Mouse (Mus musculus) thymus, adult 2 months (tissue): ENCODE measurements around the gene Tbx15.

ENCODE experiments used
- CTCF ChIP-seq: fragments of 200-500 bp; IDR thresholded peaks from 2 replicates; pipeline ENCODE4 v1.5.1; 2012; ENCODE audit warnings: mild to moderate bottlenecking, control low read depth, low read length, moderate library complexity, borderline replicate concordance; ENCODE audit not compliant: control insufficient read depth, poor library complexity, insufficient read depth; ENCODE audit errors: extremely low read depth
- POLR2A ChIP-seq: fragments of 200-500 bp; IDR thresholded peaks from 2 replicates; pipeline ENCODE4 v1.6.1; 2012; ENCODE audit warnings: mild to moderate bottlenecking, low read length, control low read depth, moderate library complexity; ENCODE audit not compliant: control insufficient read depth, poor library complexity, insufficient read depth; ENCODE audit errors: extremely low read depth

DNA sequence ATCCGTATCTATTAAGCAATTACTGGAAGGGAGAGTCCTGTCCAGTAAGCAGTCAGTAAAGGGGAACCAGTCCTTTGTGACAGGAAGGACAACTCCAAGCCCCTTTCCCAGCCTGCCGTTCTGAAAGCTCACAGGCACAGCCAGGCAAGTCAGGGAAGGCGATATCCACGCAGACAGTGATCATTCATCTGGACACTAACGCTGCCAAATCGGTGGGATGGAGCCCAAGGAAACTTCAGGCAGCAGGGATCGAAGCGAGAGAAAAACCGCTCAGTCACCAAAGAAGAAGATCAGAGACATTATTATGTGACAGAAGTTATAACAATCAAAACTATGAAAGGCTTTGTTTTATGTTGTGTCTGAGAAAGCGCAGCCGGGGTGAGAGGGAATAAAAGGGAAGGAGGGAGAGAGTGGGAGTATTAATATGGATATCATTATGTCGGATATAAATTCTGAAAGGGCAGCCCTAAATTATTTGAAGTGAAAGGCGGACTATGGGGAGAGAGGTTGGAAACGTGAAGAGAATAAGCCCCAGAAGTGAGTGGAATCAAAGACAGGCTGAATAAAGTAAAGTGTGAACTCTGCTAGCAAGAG is 29.0 kb upstream of the Tbx15 start:
- TF ChIP-seq CTCF (no peak), POLR2A (no peak)
